Comparison of ENCODE assay signal across 8 mouse cellular contexts in genomic region chr10:85185639-85186498, GRCm38 (mm10). TPM values are rescaled to one million over a fixed set of nuclear protein-coding genes. Genes with fewer than 3 reads are reported as not detected.
DNase-seq lines count a peak whose midpoint lies in the region; ATAC-seq lines count a peak whose summit lies in the region.

No protein-coding gene starts in this region.

- no peaks in the 10 kb centered on the region for H3K27me3 ChIP-seq in embryonic facial prominence, embryonic 15.5 days
- no peaks in the 10 kb centered on the region for H3K27me3 ChIP-seq in hindbrain, embryonic 15.5 days
- H3K27me3 ChIP-seq in liver, embryonic 13.5 days: peaks cover 22% of the 10 kb centered on the region
- H3K27me3 ChIP-seq in neural tube, embryonic 15.5 days (replicated peaks): no peaks in the 10 kb centered on the region

- peak; percentile 54 for DNase-seq in CD4-positive, CD25-positive, alpha-beta regulatory T cell, adult 2 months (ENCODE audit: low read depth, low spot score)
- peak; percentile 55 for DNase-seq in MN1 (ENCODE audit: low spot score)
- no peak for DNase-seq in liver, embryonic 13.5 days
- no peak for DNase-seq in gastrocnemius, adult 18-20 months (ENCODE audit: low spot score)

- peaks cover 13% of the 10 kb centered on the region for H3K4me1 ChIP-seq in embryonic facial prominence, embryonic 15.5 days
- peaks cover 15% of the 10 kb centered on the region for H3K4me1 ChIP-seq in hindbrain, embryonic 15.5 days (replicated peaks)
- H3K4me1 ChIP-seq in liver, embryonic 13.5 days (replicated peaks): peaks cover 19% of the 10 kb centered on the region
- peaks cover 18% of the 10 kb centered on the region for H3K4me1 ChIP-seq in neural tube, embryonic 15.5 days

- WGBS in embryonic facial prominence, embryonic 15.5 days: 23% methylated on average over 14 of the region's 14 CpGs
- WGBS in hindbrain, embryonic 15.5 days: 30% methylated on average over 14 of the region's 14 CpGs
- WGBS in liver, embryonic 13.5 days (ENCODE audit: insufficient replicate concordance): 25% methylated on average over 14 of the region's 14 CpGs
- 31% methylated on average over 14 of the region's 14 CpGs for WGBS in neural tube, embryonic 15.5 days

- H3K9me3 ChIP-seq in embryonic facial prominence, embryonic 15.5 days (replicated peaks): no peaks in the 10 kb centered on the region
- no peaks in the 10 kb centered on the region for H3K9me3 ChIP-seq in hindbrain, embryonic 15.5 days
- no peaks in the 10 kb centered on the region for H3K9me3 ChIP-seq in liver, embryonic 13.5 days (replicated peaks)
- H3K9me3 ChIP-seq in neural tube, embryonic 15.5 days (replicated peaks): no peaks in the 10 kb centered on the region

- peak overlapping the region; percentile 94 for H3K4me2 ChIP-seq in embryonic facial prominence, embryonic 15.5 days (replicated peaks)
- peak overlapping the region; percentile 93 for H3K4me2 ChIP-seq in hindbrain, embryonic 15.5 days
- H3K4me2 ChIP-seq in liver, embryonic 13.5 days: peak overlapping the region; percentile 88
- peak overlapping the region; percentile 98 for H3K4me2 ChIP-seq in neural tube, embryonic 15.5 days

- no peak for ATAC-seq in CD4-positive, CD25-positive, alpha-beta regulatory T cell, adult 4 months
- no peak for ATAC-seq in embryonic facial prominence, embryonic 15.5 days (ENCODE audit: insufficient number of reproducible peaks, low FRiP score, low TSS enrichment, low read depth)
- no peak for ATAC-seq in hindbrain, embryonic 15.5 days (ENCODE audit: low FRiP score, low read depth)
- no peak for ATAC-seq in liver, embryonic 13.5 days (ENCODE audit: low read depth)
- no peak for ATAC-seq in neural tube, embryonic 15.5 days (ENCODE audit: low FRiP score)

- H3K9ac ChIP-seq in embryonic facial prominence, embryonic 15.5 days: peak overlapping the region; percentile 84
- peak overlapping the region; percentile 77 for H3K9ac ChIP-seq in hindbrain, embryonic 15.5 days
- peak overlapping the region; percentile 76 for H3K9ac ChIP-seq in liver, embryonic 13.5 days
- H3K9ac ChIP-seq in neural tube, embryonic 15.5 days (replicated peaks): peak overlapping the region; percentile 70

- no peaks in the 10 kb centered on the region for H3K36me3 ChIP-seq in embryonic facial prominence, embryonic 15.5 days
- no peaks in the 10 kb centered on the region for H3K36me3 ChIP-seq in hindbrain, embryonic 15.5 days
- no peaks in the 10 kb centered on the region for H3K36me3 ChIP-seq in liver, embryonic 13.5 days
- H3K36me3 ChIP-seq in neural tube, embryonic 15.5 days: no peaks in the 10 kb centered on the region

- peak overlapping the region; percentile 92 for H3K4me3 ChIP-seq in embryonic facial prominence, embryonic 15.5 days (replicated peaks)
- peak overlapping the region; percentile 93 for H3K4me3 ChIP-seq in hindbrain, embryonic 15.5 days
- H3K4me3 ChIP-seq in liver, embryonic 13.5 days (replicated peaks): peak overlapping the region; percentile 69
- H3K4me3 ChIP-seq in neural tube, embryonic 15.5 days (replicated peaks): peak overlapping the region; percentile 92

- H3K27ac ChIP-seq in embryonic facial prominence, embryonic 15.5 days (replicated peaks): peak overlapping the region; percentile 96
- H3K27ac ChIP-seq in hindbrain, embryonic 15.5 days (replicated peaks): peak overlapping the region; percentile 96
- no peak overlapping the region; the same call in 1 of the 2 replicates for H3K27ac ChIP-seq in liver, embryonic 13.5 days
- H3K27ac ChIP-seq in neural tube, embryonic 15.5 days (replicated peaks): peak overlapping the region; percentile 94

RNA-seq across cellular contexts. Expression of gene Cry1, which starts 1.0 kb away (rescaled TPM):
- 1 to 10 TPM; 3.4 to 6.7 TPM for polyA plus RNA-seq in CD4-positive, CD25-positive, alpha-beta regulatory T cell, adult 4 months (2017; shearing (Covaris generic))
- polyA plus RNA-seq in embryonic facial prominence, embryonic 15.5 days (2015; fragmentation: Nextera tagmentation; extraction: Ambion mirVana): 34.6 and 37.7 TPM in 2 replicates
- polyA plus RNA-seq in hindbrain, embryonic 15.5 days (2015; fragmentation: Nextera tagmentation; extraction: Ambion mirVana): 36.0 and 36.7 TPM in 2 replicates
- 7.6 and 8.0 TPM in 2 replicates for polyA plus RNA-seq in liver, embryonic 13.5 days (2015; fragmentation: Nextera tagmentation; extraction: Ambion mirVana)
- polyA plus RNA-seq in neural tube, embryonic 15.5 days (2015; fragmentation: Nextera tagmentation; extraction: Ambion mirVana): 30.7 and 33.8 TPM in 2 replicates
- total RNA-seq in gastrocnemius, adult 18-20 months (2021): 10 to 100 TPM; 10.8 to 16.1 TPM

RNA-seq across cellular contexts. Expression of gene Mterf2, which starts 58.0 kb away (rescaled TPM):
- polyA plus RNA-seq in CD4-positive, CD25-positive, alpha-beta regulatory T cell, adult 4 months (2017; shearing (Covaris generic)): 10 to 100 TPM; 25.2 to 26.1 TPM
- polyA plus RNA-seq in embryonic facial prominence, embryonic 15.5 days (2015; fragmentation: Nextera tagmentation; extraction: Ambion mirVana): 15.7 and 15.8 TPM in 2 replicates
- polyA plus RNA-seq in hindbrain, embryonic 15.5 days (2015; fragmentation: Nextera tagmentation; extraction: Ambion mirVana): 28.7 and 30.7 TPM in 2 replicates
- 6.0 and 7.6 TPM in 2 replicates for polyA plus RNA-seq in liver, embryonic 13.5 days (2015; fragmentation: Nextera tagmentation; extraction: Ambion mirVana)
- 25.3 and 25.9 TPM in 2 replicates for polyA plus RNA-seq in neural tube, embryonic 15.5 days (2015; fragmentation: Nextera tagmentation; extraction: Ambion mirVana)
- 10 to 100 TPM; 11.4 to 15.0 TPM for total RNA-seq in gastrocnemius, adult 18-20 months (2021)

Comparison
In these comparisons a context has a peak if more than half of its experiments do, and no peak if none do; other contexts are left out.
1. DNase-seq: peak in CD4-positive, CD25-positive, alpha-beta regulatory T cell, adult 2 months (single experiment) and MN1 (single experiment); none in liver, embryonic 13.5 days (single experiment) and gastrocnemius, adult 18-20 months (single experiment).
2. Peak in every context shown above with its lines, with median percentiles within 50 percentile points of each other: H3K4me2 ChIP-seq, H3K4me3 ChIP-seq and H3K9ac ChIP-seq.